Mouse (Mus musculus) hindbrain, embryonic 12.5 days (tissue): ENCODE measurements around the gene Myo1h. TPM values are rescaled to one million over a fixed set of nuclear protein-coding genes. Genes with fewer than 3 reads are reported as not detected.

ENCODE experiments used
- ATAC-seq: fragments of 200-750 bp; cut with Nextera tagmentation; 2 replicates; pipeline ENCODE4 v1.8.0; 2017; ENCODE audit warnings: moderate TSS enrichment; ENCODE audit not compliant: low FRiP score
- H3K27ac ChIP-seq: fragments of 300-500 bp; sonication (generic); 2 replicates; pipeline ENCODE4 v1.5.1; 2016; ENCODE audit warnings: mild to moderate bottlenecking
- H3K27me3 ChIP-seq: fragments of 300-500 bp; sonication (generic); 2 replicates; pipeline ENCODE4 v1.6.1; 2016; ENCODE audit warnings: mild to moderate bottlenecking
- H3K36me3 ChIP-seq: fragments of 300-500 bp; sonication (generic); 2 replicates; pipeline ENCODE4 v1.6.1; 2016; ENCODE audit warnings: mild to moderate bottlenecking
- H3K4me1 ChIP-seq: fragments of 300-500 bp; sonication (generic); 2 replicates; pipeline ENCODE4 v1.6.1; 2016
- H3K4me2 ChIP-seq: fragments of 300-500 bp; sonication (generic); replicated peaks from 2 replicates; pipeline ENCODE4 v1.6.1; 2016; ENCODE audit warnings: mild to moderate bottlenecking
- H3K4me3 ChIP-seq: fragments of 300-500 bp; sonication (generic); 2 replicates; pipeline ENCODE4 v1.5.1; 2016; ENCODE audit warnings: mild to moderate bottlenecking
- H3K9ac ChIP-seq: fragments of 300-500 bp; sonication (generic); 2 replicates; pipeline ENCODE4 v1.6.1; 2016; ENCODE audit warnings: mild to moderate bottlenecking, moderate library complexity
- H3K9me3 ChIP-seq: fragments of 300-500 bp; sonication (generic); replicated peaks from 2 replicates; pipeline ENCODE4 v1.6.1; 2016; ENCODE audit warnings: mild to moderate bottlenecking
- WGBS: fragments of 180-500 bp; shearing (Covaris S2); methylation state at CpG from one replicate; pipeline ENCODE4 v1.1.7; 2016; 5-methylcytosine and 5-hydroxymethylcytosine counted together
- polyA plus RNA-seq: library from polyadenylated mRNA; unstranded; fragments of >200 nt; fragmentation: Nextera tagmentation; extraction: Ambion mirVana; gene quantifications from 2 replicates; pipeline ENCODE4 v1.2.1, GENCODE M21; 2016

Myo1h gene
- polyA plus RNA-seq, 1 experiment from 2014 or later: 0.79 TPM

DNA sequence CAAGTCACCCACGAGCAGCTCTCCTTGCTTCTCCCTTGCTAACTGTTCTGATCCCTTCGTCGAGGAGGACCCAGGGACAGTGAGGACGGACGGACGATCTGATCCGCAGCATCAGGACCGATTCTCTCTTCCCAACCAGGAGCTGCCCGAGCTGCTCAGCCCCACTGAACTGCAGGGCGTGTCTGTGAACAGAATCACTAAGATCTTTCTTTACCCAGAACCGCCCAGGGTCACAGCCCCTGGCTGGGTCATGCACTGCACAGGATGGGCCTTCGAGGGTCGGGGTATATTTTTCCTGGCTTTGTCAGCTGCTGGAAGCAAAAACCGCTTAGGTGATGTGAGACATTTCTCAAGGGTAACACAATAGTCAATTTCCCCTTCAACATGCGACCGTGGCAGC, 13.0 kb upstream of the Myo1h start:
- Histone ChIP-seq H3K9me3 (no peaks in the 10 kb centered on the region), H3K4me3 (no peak overlapping the region), H3K9ac (no peak overlapping the region), H3K27ac (no peak overlapping the region), H3K4me2 (no peak overlapping the region), H3K4me1 (peaks cover 38% of the 10 kb centered on the region), H3K36me3 (no peaks in the 10 kb centered on the region), H3K27me3 (peaks cover 84% of the 10 kb centered on the region)
- WGBS: 15% methylated on average over 16 of the region's 16 CpGs
- no peak for ATAC-seq

DNA sequence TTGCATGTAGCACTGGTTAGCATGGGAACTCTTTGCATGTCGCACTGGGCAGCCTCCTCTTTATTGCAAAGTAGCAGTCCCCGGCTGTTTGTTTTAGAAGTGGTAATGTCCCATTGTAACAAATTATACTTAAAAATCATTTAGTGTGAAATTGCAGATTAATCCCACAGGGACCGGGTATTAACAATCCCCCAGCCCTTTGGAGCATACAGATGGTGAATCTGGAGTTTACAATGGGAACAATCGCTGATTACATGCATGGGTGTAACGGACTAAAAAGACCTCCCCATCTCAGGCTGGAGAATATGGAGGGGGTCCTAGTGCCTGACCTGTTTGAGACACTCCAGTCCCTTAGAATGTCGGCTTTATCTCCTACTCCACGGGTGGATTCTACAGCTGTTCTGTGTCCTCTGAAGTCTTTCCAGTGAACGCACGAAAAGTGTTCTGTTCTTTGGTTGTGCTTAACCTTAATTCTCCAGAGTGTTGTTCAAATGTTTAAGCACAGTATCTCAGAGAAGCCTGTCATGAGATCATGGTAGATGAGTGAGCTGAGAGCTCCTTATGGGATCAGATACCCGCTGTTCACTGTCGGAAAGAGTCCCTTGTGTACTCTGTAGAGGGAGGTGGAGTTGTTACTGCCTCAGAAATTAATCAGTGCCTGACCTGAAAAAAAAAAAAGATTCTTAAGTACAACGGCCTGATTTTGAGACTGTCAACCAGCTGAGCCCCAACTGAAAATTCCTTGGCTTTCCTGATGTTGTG, 9.4 kb upstream of the Myo1h start:
- Histone ChIP-seq H3K4me3 (no peak overlapping the region), H3K9me3 (no peaks in the 10 kb centered on the region), H3K9ac (no peak overlapping the region), H3K4me1 (peaks cover 30% of the 10 kb centered on the region), H3K4me2 (peak overlapping the region; percentile 26; the same call in 1 of the 2 replicates), H3K27me3 (peaks cover 82% of the 10 kb centered on the region), H3K27ac (no peak overlapping the region), H3K36me3 (no peaks in the 10 kb centered on the region)
- WGBS: 28% methylated on average over 12 of the region's 12 CpGs
- peak; percentile 68 for ATAC-seq

DNA sequence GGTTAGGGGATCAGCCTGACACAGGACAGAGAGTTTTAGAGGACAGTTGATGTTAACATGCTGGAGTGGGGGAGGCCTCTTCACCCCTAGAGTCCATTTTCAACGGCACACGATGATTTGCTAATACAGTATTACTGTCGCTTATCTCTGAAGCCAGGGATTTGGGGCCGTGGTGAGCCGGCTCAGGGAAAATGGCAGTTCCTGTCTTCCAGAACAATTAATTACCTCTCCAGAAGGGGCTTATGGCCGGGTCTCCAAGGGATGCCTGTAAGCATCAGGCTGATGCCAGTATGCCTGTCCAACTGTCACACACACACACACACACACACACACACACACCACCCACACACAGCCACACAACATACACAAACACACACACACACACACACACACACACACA, 6.6 kb upstream of the Myo1h start:
- Histone ChIP-seq H3K9ac (no peak overlapping the region), H3K4me3 (no peak overlapping the region), H3K4me2 (no peak overlapping the region), H3K9me3 (no peaks in the 10 kb centered on the region), H3K27ac (peak overlapping the region; percentile 17; the same call in 1 of the 2 replicates), H3K36me3 (no peaks in the 10 kb centered on the region), H3K4me1 (peaks cover 21% of the 10 kb centered on the region), H3K27me3 (peaks cover 75% of the 10 kb centered on the region)
- WGBS: 54% methylated on average over 6 of the region's 6 CpGs
- ATAC-seq: no peak

DNA sequence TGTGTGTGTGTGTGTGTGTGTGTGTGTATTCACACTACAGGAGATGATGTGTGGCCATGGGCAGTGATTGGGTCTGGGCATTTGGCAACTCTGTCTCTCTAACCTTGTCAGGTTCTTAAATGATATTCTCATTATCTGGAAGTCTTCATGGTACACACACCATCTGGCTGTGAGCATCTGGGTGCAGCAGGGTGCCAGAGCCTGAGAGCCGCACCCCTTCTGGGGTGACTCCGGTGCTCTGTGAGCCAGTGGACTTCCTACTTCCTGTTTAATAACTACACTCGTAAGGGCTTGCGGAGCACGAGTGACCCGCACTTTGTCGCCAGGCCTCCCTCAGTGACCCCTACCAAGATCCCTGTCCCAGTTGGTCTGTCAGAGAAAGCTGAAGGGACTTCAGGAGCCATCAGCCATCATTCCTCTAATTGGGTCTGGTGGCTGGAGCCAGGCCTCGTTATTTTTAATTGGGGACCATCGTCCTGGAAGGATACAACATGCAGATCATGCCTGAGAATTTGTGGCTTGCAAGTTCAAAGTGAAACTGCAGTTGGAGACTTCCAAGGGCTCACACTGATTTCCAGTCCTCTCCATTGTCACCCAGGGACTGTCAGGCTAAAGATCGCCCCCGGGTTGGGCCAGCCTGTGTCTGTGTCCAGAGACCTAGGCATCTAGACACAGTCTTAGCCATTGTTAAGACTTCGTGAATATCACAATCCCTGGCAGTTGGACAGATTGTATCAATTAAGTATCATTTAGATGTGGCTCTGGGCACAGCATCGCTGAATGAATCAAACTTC, 4.2 kb upstream of the Myo1h start:
- Histone ChIP-seq H3K36me3 (no peaks in the 10 kb centered on the region), H3K4me1 (peaks cover 18% of the 10 kb centered on the region), H3K27me3 (peaks cover 84% of the 10 kb centered on the region), H3K9me3 (no peaks in the 10 kb centered on the region), H3K27ac (no peak overlapping the region), H3K9ac (no peak overlapping the region), H3K4me2 (no peak overlapping the region), H3K4me3 (no peak overlapping the region)
- no peak for ATAC-seq
- WGBS: 74% methylated on average over 13 of the region's 13 CpGs

DNA sequence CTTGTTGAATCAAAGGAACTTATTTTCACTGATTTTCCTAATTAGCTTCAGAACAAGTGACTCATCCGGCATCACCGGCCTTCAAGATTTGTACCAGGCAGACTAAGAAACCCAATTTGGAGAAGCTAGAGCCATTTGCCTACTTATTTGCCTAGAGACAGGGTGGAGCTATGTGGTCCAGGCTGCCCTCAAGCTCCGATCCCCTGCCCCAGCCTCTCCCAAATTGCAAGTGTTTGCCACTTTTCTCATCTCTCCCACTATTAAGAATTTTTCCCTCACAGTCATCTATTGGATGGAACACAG, 3.6 kb upstream of the Myo1h start:
- peaks cover 89% of the 10 kb centered on the region for H3K27me3 ChIP-seq
- ATAC-seq: no peak
- H3K4me1 ChIP-seq: peaks cover 23% of the 10 kb centered on the region
- no peak overlapping the region for H3K4me3 ChIP-seq
- H3K9ac ChIP-seq: no peak overlapping the region
- H3K27ac ChIP-seq: no peak overlapping the region
- no peaks in the 10 kb centered on the region for H3K9me3 ChIP-seq
- 90% methylated on average over 3 of the region's 3 CpGs for WGBS
- H3K36me3 ChIP-seq: no peaks in the 10 kb centered on the region
- no peak overlapping the region for H3K4me2 ChIP-seq

DNA sequence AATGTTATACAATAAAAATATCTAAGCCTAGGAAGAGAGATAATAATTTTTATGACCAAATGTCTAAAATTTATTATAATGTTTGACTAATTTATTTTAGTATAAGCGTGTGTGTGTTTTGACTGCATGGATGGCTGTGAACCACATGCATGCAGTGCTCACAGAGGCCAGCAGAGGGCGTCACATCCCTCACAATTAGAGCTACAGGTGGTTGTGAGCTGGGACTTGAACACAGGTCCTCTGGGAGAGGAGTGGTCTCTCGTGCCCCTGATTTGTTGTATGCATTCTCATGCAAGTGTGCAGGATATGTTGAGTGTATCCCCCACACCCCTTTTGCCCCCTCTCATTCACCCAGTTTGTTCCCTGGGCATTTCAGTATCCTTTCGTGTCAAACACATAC, 2.9 kb upstream of the Myo1h start:
- Histone ChIP-seq H3K4me2 (no peak overlapping the region), H3K36me3 (no peaks in the 10 kb centered on the region), H3K27ac (no peak overlapping the region), H3K4me1 (peaks cover 23% of the 10 kb centered on the region), H3K9me3 (no peaks in the 10 kb centered on the region), H3K27me3 (peaks cover 90% of the 10 kb centered on the region), H3K9ac (no peak overlapping the region), H3K4me3 (no peak overlapping the region)
- WGBS: 82% methylated on average over 4 of the region's 4 CpGs
- ATAC-seq: no peak

DNA sequence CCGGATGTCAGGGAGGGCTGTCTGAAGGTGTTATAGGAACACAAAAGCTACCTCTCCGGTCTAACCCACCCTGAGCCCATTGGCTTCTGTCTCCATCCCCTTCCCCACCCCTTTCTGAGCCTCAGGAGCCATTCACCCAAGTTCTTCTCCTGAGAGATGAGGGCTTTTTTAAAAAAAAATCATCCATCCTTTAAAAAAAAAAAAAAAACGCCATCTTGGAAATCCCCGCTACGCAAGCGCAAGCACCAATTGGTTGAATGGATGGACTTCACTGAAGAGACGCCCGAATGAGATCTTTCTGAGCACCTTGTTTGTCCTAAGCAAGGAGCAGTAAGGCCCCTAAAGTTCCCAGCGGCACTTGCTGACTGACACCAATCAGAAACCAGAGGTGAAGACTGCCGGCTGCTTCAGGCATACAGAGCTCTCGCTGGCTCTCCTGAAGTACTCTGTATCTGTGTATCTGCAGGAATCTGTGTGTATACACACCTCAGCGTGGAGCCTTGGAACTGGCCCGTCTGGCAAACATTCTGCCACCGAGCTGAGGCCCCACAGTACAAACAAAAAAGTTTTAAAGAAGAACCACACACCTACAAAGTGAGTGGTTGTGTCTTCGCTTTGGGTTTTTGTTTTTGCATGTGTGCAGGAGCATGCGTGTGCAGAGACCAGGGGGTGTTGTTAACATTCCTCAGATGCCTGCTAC, 1.9 kb upstream of the Myo1h start:
- H3K4me3 ChIP-seq: no peak overlapping the region
- WGBS: 83% methylated on average over 16 of the region's 16 CpGs
- peaks cover 88% of the 10 kb centered on the region for H3K27me3 ChIP-seq
- peaks cover 23% of the 10 kb centered on the region for H3K4me1 ChIP-seq
- H3K9me3 ChIP-seq: no peaks in the 10 kb centered on the region
- no peaks in the 10 kb centered on the region for H3K36me3 ChIP-seq
- ATAC-seq: no peak
- no peak overlapping the region for H3K4me2 ChIP-seq
- no peak overlapping the region for H3K27ac ChIP-seq
- no peak overlapping the region for H3K9ac ChIP-seq

DNA sequence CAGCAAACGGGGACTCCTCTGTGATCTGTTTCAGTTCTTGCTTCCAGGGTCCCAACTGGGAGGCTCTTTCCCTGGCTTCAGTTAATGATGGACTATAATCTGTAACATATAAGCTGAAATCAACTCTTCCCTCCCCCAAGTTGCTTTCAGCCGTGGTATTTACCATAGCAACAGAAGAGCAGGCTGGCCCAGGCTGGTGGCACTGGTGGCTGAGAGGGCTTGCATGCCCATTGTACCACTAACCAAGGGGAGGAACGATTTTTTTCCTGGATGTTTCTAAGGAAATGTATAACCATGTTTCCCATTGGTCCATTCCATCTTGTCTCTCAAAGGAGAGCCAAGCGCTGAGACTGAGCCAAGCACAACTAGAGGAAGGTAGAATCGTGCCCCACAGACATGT, 570 bp upstream of the Myo1h start:
- peaks cover 90% of the 10 kb centered on the region for H3K27me3 ChIP-seq

DNA sequence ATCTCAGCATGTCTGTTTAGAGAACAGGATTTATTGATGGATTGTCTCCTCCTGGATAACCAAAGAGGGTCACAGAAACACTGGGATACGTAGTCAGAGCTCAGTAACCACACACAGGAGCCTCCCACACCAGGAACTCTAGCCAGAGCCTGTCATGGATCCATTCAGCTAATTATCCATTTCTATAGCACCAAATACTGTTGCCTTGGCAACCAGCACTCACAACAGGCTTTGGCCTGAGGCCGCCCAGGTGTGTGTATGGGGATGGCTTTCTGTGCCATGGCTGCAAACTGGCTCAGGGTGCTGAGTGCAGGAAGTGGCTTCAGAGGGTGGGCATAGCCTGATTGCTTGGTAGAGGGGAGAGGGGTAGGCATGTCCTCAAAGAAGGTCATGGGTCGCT, 1.0 kb downstream of the Myo1h start:
- no peak overlapping the region for H3K4me3 ChIP-seq
- 0 out of 2 replicates have a peak, but pooled peaks have one; percentile 35 for ATAC-seq
- H3K27ac ChIP-seq: no peak overlapping the region
- no peaks in the 10 kb centered on the region for H3K36me3 ChIP-seq
- no peak overlapping the region for H3K4me2 ChIP-seq
- no peak overlapping the region for H3K9ac ChIP-seq
- H3K4me1 ChIP-seq: peaks cover 19% of the 10 kb centered on the region
- peaks cover 88% of the 10 kb centered on the region for H3K27me3 ChIP-seq
- WGBS: 54% methylated on average over 3 of the region's 3 CpGs
- no peaks in the 10 kb centered on the region for H3K9me3 ChIP-seq

More for the DNA sequence above, 570 bp upstream of the Myo1h start:
- H3K9ac ChIP-seq: no peak overlapping the region
- H3K4me1 ChIP-seq: peaks cover 22% of the 10 kb centered on the region
- no peak overlapping the region for H3K4me3 ChIP-seq
- H3K4me2 ChIP-seq: no peak overlapping the region
- H3K9me3 ChIP-seq: no peaks in the 10 kb centered on the region
- H3K27ac ChIP-seq: no peak overlapping the region
- ATAC-seq: no peak
- no peaks in the 10 kb centered on the region for H3K36me3 ChIP-seq
- WGBS: 80% methylated on average over 5 of the region's 5 CpGs

DNA sequence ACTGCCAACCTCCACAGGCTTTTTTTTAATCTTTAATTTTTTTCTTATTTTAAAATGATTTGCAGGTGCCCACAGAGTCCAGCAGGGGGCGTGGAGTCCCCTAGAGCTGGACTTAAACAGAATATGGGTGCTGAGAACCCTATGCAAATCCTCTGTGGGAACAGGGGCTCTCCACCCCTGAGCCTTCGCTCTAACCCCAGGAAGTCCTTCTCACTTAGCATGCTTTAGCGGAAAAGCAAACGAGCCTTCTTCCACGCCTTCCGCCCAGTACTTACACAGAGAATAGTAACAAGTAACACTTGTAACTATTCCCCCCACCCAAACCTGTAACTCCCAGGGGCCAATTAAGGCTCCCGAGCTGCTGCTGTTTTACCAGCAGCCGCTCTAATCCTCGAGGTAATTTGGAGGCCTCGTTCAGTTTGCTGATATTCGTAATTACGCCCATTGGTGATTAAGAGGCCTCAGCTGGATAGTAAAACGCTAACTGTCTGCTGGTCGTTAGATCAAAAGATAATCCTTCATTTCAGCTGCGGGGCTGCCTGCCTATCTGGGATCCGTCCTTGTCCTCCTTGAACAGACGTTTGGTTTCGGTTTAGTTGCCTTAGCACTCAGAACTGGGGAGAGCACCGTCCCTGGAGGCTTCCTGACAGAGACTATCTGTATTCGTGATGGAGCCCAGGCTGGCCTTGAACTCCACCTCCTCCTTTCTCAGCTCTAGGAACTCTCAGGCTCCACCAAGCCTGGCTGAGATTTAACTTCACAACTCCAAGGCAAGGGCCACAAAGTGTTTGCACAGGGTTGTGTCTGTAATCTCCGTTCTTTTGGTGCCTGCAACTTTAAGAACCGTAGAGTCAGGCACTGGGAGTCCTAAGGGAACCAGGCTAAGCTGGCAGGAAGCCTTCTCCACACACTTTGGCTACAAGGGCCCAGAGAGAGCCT, 8.0 kb downstream of the Myo1h start:
- peaks cover 80% of the 10 kb centered on the region for H3K27me3 ChIP-seq
- H3K36me3 ChIP-seq: no peaks in the 10 kb centered on the region
- H3K27ac ChIP-seq: no peak overlapping the region
- no peak for ATAC-seq
- H3K4me1 ChIP-seq: peaks cover 35% of the 10 kb centered on the region
- WGBS: 29% methylated on average over 22 of the region's 22 CpGs
- H3K4me3 ChIP-seq: no peak overlapping the region
- no peaks in the 10 kb centered on the region for H3K9me3 ChIP-seq
- no peak overlapping the region for H3K4me2 ChIP-seq
- H3K9ac ChIP-seq: no peak overlapping the region

DNA sequence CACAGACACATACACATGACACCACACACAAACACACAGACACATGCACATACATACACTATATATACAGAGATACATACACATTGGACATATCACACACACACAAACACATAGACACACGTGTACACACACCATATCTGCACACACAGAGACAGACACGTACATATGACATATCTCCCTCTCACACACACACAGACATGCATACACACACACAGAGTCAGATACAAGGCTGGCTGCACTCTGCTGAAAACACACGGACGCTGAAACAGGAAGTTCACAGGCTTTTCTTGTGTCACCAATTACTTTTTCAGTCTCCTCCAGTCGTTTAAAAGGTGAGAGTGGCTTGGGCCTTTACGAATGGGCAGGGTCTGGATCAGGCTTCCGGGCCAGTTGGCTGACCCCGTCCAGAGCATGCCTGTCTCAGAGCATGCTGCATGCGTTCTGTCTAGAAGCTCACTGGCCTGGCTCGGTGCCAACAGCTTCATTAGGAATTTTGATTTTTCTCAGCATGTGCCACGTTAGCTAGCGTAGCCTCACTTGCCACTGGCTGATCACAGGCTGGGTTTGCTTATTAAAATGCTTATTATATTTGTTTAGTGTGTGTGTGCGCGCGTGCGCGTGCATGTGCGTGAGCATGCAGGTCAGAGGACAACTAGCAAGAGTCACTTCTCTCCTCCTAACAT, 9.4 kb downstream of the Myo1h start:
- Histone ChIP-seq H3K27me3 (peaks cover 80% of the 10 kb centered on the region), H3K4me1 (peaks cover 31% of the 10 kb centered on the region)
- ATAC-seq: 0 out of 2 replicates have a peak, but pooled peaks have one; percentile 52

More for the DNA sequence above, 9.4 kb downstream of the Myo1h start:
- H3K4me3 ChIP-seq: no peak overlapping the region
- H3K9ac ChIP-seq: no peak overlapping the region
- WGBS: 59% methylated on average over 18 of the region's 18 CpGs
- no peaks in the 10 kb centered on the region for H3K36me3 ChIP-seq
- peak overlapping the region; percentile 53 for H3K27ac ChIP-seq
- H3K4me2 ChIP-seq: no peak overlapping the region
- H3K9me3 ChIP-seq: no peaks in the 10 kb centered on the region
